Mouse (Mus musculus) mouse trophoblast stem cell (cell line): ENCODE results near the gene Spns3.

Source experiments
- in situ Hi-C, 2 experiments: fragments of 300-500 bp; cut with MseI, MboI; formaldehyde crosslinking; loops; 2 replicates in 1 of 2; 3 replicates in 1 of 2; pipeline ENCODE4 v1.15.1; 2025

Gene Spns3

DNA sequence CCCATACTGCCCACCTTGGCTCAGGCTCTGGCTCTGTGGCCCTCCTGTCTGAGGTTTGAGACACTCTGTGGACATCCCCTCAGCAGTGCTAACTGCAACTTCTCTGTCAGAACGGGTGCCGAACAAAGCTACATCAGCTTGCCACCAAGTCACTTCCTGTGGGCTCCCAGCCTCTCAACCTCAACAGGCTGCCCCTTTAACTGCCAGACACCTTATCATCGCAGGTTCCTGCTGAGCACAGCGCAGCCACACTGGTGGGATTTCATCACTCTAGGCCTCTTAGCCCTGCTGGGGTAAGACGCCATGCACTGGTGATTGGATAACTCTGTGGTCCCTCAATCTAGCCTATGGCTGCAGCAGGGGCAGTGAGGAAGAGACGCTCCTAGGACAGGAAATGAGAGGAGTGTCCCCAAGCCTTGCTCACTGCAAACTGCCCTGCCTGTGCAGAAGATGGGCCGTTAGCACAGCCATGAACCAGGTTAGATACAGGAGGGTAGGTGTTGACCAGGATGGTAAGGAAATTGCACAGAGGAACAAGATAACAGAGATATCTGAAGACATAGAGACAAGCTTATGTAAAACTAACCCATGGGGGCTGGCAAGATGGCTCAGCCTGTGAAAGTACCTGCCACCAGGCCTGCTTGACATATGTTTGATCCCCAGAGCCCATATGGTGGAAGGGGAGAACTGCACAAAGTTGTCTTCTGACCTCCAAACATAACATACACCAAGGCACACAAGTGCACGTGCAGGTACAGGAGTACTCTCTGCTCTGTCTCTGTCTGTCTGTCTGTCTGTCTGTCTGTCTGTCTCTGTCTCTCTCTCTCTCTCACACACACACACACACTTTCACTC lies at the start of gene Spns3:
TSS of gene Spns3 (minus strand) at position 373 of the 855 bp plus-strand sequence.
- in situ Hi-C loops: no loop called here

- in situ Hi-C loops: no loop called here
These were observed 47.5 kb upstream of the Spns3 start for GRCm38 (mm10) chr11:72597780-72598179.

- in situ Hi-C loops: no loop called here
These were observed 44.9 kb upstream of the Spns3 start for GRCm38 (mm10) chr11:72595010-72595737.

DNA sequence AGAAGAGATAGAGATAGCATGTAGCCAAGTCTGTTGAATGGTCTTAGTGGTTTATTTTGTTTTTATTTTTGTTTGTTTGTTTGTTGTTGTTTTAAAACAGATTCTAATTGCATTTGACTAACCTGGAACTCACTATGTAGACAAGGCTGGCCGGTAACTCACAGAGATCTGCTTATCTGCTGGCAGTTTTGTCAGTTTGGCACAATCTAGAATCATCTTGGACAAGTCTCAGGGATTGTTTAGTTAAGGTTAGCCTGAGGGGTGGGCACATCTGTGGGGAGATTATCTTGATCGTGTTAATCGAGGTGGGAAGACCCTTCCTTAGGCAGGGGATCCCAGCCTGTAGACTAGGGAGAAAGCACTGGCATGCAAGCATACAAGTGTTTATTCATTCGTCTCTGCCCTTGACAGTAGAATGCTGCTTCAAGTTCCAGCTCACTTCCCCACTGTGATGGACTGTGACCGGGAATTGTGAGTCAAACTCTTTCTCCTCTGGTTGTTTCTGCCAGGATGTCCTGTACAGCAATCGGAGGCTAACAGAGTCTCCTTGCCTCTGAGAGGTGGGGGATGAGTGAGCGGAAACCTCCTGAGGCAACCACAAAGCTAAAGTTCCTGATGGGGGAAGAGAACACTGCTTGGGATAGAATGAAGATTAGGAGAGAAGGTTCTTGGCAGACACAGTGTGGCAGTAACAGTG lies 37.4 kb upstream of the Spns3 start:
- in situ Hi-C loops: no loop called here

DNA sequence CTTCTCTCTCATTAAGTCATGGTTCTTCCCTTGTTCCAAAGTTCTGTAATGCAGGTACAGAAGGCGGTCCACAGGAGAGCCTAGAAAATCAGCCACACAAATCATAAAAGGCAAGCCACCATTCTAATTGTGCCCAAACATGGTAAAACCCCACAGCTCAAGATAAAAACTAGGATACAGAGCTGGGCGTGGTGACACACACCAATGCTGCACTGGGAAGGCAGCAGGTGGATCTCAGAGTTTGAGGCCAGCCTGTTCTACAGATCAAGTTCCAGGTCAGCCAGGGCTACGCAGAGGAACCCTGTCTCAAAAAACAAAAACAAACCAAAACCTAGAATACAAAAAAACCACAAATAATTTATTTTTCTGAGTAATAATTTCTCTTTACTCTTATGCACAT lies 36.3 kb upstream of the Spns3 start:
- in situ Hi-C loops: no loop called here

DNA sequence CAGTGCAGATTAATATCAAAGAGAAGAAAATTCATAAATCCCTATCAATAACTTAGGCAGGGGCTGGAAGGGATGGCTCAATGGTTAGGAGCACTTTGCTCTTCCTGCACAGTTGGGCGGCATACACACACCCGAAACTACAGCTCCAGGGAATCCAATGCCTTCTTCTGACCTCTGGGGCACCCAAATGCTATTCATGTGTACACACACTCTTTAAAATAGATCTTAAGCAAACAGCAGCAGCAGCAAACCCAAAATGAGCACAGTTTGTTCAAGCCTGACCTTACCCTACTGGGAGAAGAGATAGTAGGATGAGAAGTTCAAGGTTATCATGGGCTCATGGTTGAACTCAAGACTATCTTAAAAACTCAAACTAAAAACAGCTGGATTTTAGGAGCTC lies 32.8 kb upstream of the Spns3 start:
- in situ Hi-C loops: no loop called here

DNA sequence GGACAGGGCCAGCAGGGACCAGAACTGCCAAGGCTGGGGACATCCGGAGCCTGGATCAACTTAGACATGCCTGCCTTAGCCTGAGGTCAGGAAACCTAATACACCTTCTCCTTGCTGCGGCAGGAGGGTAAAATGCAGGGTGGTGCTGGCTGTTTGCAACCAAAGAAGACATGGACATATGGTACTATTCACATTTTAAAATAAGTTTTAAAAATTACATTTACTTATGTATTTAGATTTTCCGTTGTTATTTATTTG lies 32.1 kb upstream of the Spns3 start:
- in situ Hi-C loops: no loop called here

DNA sequence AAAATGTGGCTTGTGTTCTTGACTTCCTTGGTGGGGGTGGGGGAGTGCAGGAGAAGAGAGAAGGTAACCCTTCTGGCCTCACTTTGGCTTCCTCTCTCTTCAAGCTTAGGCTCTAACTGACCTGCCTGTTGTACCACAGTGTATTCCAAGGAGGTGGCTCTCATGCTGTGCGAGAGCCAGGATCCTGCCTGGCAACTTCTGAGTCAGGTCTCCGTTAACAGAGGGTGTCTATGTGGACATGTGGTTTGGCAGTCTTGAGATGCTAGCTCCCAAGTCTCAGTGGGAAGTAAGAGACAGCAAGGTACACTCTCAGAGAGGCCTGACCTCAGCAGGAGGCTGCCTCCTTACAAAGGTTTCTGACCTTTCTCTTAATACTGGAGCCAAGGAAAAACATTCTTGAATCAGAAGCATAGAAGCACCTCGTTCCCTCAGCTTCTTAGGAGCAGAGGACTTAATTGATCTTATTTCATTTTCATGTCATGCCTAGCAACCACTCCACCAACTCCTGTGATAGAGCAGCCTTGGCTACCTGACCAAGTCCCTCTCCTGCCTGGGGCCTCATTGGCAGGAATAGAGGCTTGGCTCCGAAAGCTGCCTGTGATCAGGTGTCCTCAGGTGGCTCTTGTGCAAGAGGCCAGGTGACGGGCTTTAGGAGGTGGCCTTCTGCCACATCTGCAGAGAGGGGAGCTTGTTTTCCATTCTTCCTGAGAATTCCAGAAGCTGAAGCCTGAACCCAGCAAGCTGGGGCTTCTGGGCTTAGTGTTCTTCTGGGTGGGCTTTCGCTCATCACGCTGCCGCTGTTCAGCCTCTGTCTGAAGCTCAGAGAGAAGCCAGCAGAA lies 31.5 kb upstream of the Spns3 start:
- in situ Hi-C loops: no loop called here

DNA sequence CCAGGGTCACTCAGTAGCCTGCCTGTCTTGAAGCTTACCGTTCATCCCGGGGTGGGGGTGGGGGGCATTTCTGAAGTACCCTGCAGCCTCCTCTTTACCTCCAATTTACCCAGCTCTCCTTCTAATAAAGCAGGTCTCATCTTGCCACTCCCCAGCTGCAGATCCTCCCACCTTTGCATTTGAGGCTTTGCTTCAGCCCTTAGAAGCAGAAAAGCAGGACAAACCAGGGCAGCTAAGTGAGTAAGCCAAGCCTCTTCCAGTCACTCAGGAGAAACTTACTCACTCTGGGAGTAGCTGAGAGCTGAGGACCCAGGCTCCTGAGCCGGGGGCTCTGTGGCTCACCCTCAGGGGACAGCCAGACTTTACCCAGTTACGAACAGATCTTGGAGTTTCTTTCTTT lies 28.2 kb upstream of the Spns3 start:
- in situ Hi-C loops: loop anchor here in 1 of 2 experiments (10.0 kb wide), 1 partner anchor 146 kb away; no protein-coding TSS in a partner anchor

GRCm38 (mm10) chr11:72576466-72577351 lies 26.4 kb upstream of the Spns3 start:
- in situ Hi-C loops: loop anchor here in 1 of 2 experiments (10.0 kb wide), 1 partner anchor 148 kb away; no protein-coding TSS in a partner anchor

GRCm38 (mm10) chr11:72576111-72576465 lies 25.8 kb upstream of the Spns3 start:
- in situ Hi-C loops: loop anchor here in 1 of 2 experiments (10.0 kb wide), 1 partner anchor 149 kb away; no protein-coding TSS in a partner anchor

- in situ Hi-C loops: loop anchor here in 1 of 2 experiments (10.0 kb wide), 1 partner anchor 151 kb away; no protein-coding TSS in a partner anchor
These were observed 23.5 kb upstream of the Spns3 start for GRCm38 (mm10) chr11:72573819-72574218.

GRCm38 (mm10) chr11:72570319-72570979 lies 20.1 kb upstream of the Spns3 start:
- in situ Hi-C loops: loop anchor here in 1 of 2 experiments (10.0 kb wide), 1 partner anchor 154 kb away; no protein-coding TSS in a partner anchor

- in situ Hi-C loops: loop anchor here in 1 of 2 experiments (10.0 kb wide), 2 partner anchors 135 to 155 kb away; partner anchors contain the start of gene Ggt6
These were observed 19.5 kb upstream of the Spns3 start for GRCm38 (mm10) chr11:72569671-72570318.

GRCm38 (mm10) chr11:72569051-72569450 lies 18.7 kb upstream of the Spns3 start:
- in situ Hi-C loops: loop anchor here in 1 of 2 experiments (10.0 kb wide), 1 partner anchor 134 kb away; the partner anchor contains the start of gene Ggt6

- in situ Hi-C loops: loop anchor here in 1 of 2 experiments (10.0 kb wide), 1 partner anchor 132 kb away; the partner anchor contains the start of gene Ggt6
These were observed 16.6 kb upstream of the Spns3 start for GRCm38 (mm10) chr11:72566816-72567338.

DNA sequence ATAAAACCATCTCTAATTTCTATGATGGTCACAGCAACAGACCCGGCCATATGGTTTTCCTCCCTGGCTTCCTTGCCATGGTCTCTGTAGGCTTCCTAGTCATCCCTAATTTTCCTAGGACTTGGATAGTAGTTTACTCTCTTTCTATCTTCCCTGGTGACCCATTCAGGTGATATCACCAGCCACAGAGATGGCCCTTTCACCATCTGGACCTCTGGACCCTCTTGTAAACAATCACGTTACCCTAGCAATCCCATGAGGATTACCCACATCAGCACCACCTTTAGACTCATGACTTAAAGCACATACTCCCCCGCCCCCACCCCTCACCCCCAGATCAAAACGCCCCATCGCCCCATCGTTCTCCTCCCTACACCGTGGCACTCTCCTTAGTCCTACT lies 16.0 kb upstream of the Spns3 start:
- in situ Hi-C loops: loop anchor here in 1 of 2 experiments (10.0 kb wide), 1 partner anchor 132 kb away; the partner anchor contains the start of gene Ggt6

GRCm38 (mm10) chr11:72564232-72564807 lies 14.0 kb upstream of the Spns3 start:
- in situ Hi-C loops: loop anchor here (5.0 to 10.0 kb wide), 3 partner anchors 127 to 212 kb away; partner anchors contain the start of gene Ggt6 (in 2 of the 2)
